Mouse (Mus musculus): ENCODE measurements at regions not wholly inside any gene's neighbourhood (a gene's known extent, or its start where the extent isn't known, plus 50 kb on each side); places are given as distances from the start of the nearest gene placed in this dataset.
"Not testable (repeated sequence)": the region's sequence is repeated elsewhere in the genome, so short reads cannot be mapped to it uniquely, and the experiment has no call there.

DNA sequence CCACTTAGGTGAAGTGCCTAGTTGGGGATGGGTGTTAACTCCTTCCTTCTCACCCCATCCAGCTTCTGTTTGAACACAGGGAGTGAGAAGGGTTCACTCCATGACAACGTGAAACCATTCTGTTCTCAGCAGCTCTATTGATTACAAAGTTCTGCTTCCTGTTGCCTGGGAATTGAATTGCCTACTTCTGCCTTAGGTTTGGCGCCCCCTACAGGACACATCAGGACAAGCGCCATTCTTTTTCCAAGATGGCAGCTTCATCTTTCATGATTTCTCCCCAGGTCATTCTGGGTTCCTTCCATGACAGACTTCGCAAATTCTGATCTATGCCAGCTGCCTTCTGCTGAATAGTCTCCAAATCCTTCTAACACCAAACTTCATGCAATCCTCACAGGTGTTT, 371.5 kb downstream of the Lrig3 start:
- DNase-seq: no peak

DNA sequence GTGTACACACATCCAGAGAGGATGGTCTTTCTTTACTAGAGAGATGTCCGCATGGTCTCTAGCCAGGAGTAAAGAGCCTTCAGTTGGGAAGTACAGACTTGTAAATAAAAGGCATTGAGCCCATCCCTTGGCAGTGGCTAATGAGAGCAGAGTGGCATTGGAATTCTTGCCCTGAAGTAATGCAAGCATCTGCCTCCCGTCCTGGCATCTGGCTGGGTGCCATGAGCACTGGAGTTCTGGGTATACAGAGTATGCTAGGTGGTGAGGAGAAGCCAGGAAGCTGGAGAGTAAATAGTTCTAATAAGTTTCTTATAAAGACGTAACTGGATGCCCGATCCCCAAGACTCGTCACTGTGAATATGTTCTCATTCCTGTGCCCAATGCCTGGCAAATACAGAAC, 367.8 kb downstream of the Lrig3 start:
- no peak for DNase-seq

DNA sequence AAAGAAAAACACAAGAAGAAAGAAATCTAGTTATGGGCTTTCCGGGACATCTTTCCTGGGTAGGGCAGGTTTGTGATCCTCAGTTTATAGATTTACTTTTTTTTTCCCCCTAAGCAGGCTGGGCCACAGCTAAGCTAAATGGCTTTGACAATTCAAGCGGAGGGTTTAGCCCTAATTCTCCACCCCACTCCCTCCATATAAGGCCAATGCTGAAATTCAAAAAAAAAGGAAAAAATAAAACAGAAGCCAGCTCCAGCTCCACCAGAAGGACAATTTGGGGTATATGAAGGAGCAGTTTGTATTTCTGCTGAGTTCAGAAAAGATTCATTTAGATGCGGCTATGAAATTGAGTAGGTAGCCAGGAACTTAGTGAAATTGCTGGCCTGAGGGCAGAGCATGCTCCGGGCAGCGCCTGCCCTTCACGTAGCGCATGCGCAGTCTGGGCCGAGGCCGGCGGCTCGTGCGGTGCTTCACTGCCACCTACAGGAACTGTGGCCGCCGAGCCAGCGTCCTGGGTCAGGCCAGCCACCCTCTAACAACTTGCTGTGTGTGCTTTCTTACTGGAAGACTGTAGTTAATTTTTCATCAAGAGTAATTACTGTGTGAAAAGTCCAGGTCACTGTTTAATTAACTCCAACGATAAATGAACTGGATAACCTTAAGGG, 364.5 kb downstream of the Lrig3 start:
- peak; percentile 4 to 17 for DNase-seq

DNA sequence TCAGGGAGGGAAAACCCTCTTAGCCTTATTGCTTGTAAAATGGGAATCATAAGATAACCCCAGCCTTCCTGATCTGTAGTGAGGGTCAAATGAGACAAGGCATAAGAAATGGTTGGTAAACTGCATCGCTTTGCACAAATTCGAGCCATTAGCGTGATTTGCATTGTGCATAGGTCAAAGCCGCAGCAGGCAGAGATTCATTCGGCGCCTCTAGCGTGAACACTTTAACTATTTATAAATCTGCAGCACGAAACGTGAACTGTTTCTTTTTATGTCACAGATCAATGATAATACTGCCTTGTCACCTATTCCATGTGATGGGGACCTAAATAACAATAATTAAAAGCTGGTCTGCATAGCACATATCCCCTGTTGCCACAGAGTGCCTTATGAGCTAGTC, 354.9 kb downstream of the Lrig3 start:
- no peak for DNase-seq

DNA sequence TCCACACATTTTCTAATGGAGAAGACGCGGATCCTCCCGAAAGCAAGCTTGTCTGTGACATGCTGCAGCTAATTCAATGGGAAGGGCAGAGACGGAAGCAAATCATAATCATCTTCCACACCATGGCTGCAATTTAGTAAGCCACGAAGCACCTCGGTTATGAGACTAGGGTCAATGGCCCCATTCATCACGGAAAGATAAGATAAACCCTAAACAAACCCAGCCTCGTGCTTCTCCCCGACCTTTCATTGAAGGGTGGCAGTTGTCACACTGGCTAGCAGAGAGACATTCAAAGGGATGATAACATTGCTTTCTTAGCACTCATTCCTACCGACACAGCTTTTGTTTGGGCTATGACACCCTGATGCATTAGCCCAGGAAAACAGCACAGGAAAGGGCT, 353.8 kb downstream of the Lrig3 start:
- no peak for DNase-seq

DNA sequence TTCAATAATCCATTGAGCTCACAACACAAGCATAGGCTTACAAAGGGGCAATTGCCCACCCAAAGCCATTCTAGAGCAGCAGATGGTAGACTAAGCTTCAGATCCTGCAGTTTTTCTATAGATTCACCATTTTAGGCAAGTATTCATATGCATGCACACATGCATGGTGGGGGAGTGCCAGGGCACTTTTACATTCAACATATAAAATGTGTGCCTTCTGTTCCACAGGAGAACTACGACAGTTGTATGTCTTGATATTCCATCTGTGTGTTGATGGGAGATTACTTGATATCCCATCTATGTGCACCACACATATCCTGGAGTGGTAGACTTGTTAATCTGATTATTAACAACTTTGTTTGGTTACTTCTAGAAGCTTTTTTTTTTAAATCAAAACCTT, 334.0 kb downstream of the Lrig3 start:
- DNase-seq: no peak

DNA sequence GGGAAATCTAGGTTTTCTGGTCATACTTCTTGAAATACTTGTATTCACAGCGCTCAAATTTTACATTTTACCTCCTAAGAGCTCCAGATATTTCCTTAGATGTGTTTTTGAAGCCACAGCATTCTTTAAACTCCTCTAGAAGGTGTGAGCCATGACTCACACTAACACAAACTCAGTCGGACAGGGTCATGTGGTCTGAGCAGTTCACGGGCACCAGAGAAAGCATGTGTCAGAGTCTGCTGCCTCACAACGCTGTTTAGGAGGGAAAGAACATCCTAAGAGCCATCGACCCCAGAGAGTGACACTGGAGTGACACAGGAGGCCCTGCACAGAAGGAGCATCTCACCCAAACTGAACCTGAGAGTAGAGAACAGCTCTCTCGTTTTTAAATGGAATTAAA, 332.2 kb downstream of the Lrig3 start:
- DNase-seq: no peak

DNA sequence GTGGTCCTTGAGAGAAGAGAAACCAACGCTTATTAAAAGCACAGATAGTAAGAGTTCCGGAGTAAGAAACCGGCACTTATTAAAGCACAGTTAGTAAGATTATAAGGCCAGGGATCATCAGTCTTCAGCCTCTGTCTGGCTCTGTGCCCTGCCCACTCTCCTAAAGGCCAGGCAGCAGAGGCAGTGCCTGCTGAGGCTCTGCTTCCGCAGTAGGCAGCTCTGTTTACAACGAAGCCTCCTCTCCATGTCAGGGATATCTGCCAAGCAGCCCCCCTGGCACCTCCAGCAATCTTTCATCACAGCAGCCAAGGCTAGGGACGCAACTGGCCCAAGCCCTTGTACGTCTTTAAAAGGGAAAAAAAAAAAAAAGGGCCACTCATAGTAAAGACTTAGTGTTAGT, 329.9 kb downstream of the Lrig3 start:
- no peak for DNase-seq

DNA sequence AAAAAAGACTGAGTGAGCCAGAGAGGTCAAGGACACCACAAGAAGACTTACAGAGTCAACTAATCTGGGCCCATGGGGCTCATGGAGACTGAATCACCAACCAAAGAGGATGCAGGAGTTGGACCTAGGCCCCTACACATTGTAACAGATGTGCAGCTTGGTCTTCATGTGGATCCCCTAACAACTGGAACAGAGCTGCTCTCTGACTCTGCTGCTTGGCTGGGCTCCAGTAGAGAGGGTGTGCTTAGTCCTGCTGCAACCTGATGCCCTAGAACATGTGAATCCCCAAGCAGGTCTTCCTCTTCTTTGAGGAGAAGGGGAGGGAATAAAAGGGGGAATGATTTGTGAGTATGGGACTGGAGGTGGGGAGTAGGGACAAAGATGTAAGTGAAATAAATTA, 325.8 kb downstream of the Lrig3 start:
- no peak for DNase-seq

DNA sequence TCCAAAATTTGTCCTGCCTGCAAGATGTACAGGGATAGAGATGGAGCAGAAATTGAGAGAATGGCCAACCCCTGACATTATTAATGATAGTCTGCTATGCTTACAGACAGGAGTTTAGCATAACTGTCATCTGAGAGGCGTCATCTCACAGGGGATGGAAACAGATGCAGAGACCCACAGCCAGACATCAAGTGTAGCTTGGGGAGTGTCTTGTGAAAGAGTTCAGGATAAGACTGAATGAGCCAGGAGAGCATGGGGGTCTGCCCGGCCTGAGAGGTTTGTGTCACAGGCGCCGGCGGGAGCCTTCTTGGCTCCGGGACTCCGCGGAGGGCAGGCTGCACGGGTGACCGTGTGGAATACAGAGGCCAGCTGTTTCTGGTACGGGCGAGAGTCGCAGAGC, 319.1 kb downstream of the Lrig3 start:
- DNase-seq: not testable (repeated sequence)

DNA sequence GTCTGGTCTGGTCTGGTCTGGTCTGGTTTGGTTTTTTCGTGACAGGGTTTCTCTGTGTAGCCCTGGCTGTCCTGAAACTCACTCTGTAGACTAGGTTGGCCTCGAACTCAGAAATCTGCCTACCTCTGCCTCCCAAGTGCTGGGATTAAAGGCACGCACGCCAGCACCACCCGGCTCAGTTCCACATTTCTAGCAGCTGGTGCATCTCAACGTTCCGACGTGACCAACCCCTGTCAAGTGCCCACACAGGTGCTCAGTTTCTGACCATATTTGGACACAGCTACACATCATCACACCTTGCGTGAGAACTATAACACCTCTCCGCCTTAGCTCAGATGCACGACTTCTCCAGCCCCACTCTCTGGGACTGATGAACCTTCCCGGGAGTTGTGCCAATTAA, 304.4 kb downstream of the Lrig3 start:
- no peak for DNase-seq

DNA sequence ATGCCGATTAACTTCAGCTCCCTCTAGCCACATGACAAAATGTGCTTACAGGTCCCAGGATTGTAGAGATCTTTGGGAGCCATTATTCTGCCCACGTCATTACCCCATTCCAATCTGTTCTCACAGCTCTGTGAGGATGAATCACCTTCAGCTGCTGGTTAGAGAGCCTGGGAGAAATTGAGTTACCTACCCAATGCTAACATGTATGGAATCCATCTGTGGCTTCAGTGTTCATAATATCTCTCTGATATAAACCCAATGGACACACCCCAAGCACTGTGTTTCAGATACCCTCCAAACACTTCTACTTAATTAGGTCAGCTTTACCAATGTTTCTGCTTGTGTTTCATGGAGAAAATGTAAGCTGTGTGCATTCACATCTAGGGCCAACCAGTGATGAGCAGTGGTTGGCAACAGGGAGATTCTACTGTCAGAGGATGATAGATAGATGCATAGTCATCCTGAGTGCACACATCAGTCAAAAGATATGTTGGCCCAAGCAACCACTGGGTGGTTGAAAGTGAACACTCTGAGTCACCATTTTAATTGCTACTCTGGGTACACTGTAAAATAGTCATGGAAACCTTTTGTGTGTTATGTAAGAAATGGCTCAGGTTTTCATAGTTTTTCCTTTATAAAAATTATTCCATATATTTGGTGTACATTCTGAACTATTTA, 301.5 kb downstream of the Lrig3 start:
- DNase-seq: no peak

DNA sequence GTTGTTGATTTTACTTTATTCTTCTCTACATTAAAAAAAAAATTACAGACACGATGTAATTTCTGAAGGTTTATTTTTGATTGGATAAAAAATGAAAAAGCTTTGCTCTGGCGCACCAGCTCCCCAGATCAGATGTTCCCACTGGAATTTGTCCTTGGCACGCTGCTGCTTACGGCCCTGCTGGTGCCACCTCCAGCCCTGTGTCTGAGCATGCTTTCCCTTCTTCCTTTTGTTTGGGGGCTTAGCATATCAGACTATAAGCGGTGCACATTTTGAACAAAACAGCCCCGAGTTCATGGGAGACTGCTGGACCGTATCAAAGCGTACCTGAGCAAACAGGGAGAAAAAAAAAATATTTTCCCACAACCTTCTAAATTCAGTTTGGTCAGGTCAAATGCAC, 291.2 kb downstream of the Lrig3 start:
- DNase-seq: no peak

DNA sequence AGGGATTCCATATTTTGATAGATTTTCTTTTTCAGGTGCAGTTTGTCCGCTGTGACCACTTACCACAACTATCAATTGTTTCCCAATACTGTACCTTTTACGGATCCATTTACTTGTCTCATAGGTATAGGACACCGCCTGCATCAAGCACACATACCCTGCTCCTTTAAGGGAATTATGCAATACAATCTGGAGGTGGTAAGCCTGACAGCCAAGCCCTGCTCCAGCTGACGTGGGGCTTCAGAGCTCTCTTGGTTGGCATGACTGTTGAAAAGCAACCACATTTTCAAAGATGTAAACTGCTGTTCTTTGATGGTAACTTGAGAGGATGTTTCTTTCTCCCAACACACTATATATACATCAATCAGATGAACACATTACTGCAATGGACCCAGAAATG, 288.2 kb downstream of the Lrig3 start:
- DNase-seq: no peak

DNA sequence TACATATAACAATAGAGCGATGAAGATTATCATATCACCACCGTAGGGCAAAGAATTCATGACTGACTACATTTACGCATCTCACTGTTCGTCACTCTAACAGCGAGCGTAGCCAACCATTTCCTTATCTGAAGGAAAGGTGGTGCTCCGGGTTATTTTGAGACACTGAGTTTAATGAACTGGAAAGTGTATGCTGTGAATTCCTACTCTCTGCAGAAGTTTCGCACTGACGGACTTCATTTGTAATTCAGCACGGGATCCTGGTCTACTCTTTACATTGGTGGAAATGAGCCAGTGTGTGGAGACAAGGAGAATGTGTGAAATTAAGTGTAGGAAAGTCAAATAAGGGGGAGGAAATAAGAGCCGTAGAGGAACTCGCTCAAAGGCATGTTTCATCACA, 283.2 kb downstream of the Lrig3 start:
- no peak for DNase-seq

DNA sequence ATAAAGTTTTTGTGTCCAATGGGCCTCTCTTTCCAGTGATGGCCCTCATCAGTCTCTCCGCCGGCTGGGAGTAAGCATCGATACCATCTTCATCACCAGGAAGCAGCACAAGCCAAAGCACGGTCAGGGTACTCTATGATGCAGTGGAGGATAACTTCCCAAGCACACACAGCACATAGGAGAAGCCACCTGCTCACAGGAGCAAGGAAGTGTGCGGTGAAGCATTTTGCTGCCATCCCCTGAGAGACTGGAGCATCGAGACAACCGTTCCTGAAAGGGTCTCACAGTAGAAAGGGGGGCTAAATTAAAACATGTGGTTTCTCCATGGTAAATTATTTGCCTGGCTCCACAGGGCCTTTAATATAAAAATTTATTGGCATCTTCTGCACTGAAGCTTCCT, 277.1 kb downstream of the Lrig3 start:
- no peak for DNase-seq

DNA sequence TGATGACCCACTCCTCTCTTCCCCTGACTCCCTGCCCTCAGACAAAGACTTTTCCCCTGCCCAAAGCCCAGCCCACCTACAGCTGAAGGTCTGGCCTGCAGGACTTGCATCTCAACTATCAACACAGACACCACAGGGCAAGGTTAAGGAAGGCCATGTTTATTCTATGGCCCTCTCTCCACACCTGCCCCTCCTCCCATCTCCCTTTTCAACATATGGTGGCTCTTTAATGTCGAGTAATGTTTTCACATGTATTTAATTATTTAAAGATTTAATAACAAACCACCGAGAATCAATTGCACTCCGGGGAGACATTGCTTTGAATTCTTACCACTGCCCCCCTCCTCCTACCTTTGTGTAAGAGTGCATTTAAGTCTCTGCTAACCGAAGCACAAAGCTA, 273.6 kb downstream of the Lrig3 start:
- no peak for DNase-seq

All from thymus, adult 18-20 months (tissue).